Mouse (Mus musculus) embryonic facial prominence, embryonic 12.5 days (tissue): Measurements from ENCODE around the gene Pp2d1. TPM values are rescaled to one million over a fixed set of nuclear protein-coding genes. Genes with fewer than 3 reads are reported as not detected.

Experiments
- ATAC-seq: fragments of 200-750 bp; cut with Nextera tagmentation; 2 replicates; pipeline ENCODE4 v1.8.0; 2017; ENCODE audit not compliant: insufficient number of reproducible peaks, insufficient read depth, low FRiP score, low TSS enrichment
- H3K27ac ChIP-seq: fragments of 300-500 bp; sonication (generic); 2 replicates; pipeline ENCODE4 v1.5.1; 2016; ENCODE audit warnings: mild to moderate bottlenecking
- H3K27me3 ChIP-seq: fragments of 300-500 bp; sonication (generic); 2 replicates; pipeline ENCODE4 v1.6.1; 2016; ENCODE audit warnings: mild to moderate bottlenecking, moderate library complexity
- H3K36me3 ChIP-seq: fragments of 300-500 bp; sonication (generic); 2 replicates; pipeline ENCODE4 v1.6.1; 2016; ENCODE audit warnings: mild to moderate bottlenecking
- H3K4me1 ChIP-seq: fragments of 300-500 bp; sonication (generic); 2 replicates; pipeline ENCODE4 v1.6.1; 2016
- H3K4me2 ChIP-seq: fragments of 300-500 bp; sonication (generic); replicated peaks from 2 replicates; pipeline ENCODE4 v1.6.1; 2016; ENCODE audit warnings: mild to moderate bottlenecking, moderate library complexity
- H3K4me3 ChIP-seq: fragments of 300-500 bp; sonication (generic); 2 replicates; pipeline ENCODE4 v1.5.1; 2016; ENCODE audit warnings: mild to moderate bottlenecking
- H3K9ac ChIP-seq: fragments of 300-500 bp; sonication (generic); 2 replicates; pipeline ENCODE4 v1.6.1; 2016; ENCODE audit warnings: mild to moderate bottlenecking, moderate library complexity
- H3K9me3 ChIP-seq: fragments of 300-500 bp; sonication (generic); 2 replicates; pipeline ENCODE4 v1.6.1; 2016; ENCODE audit warnings: mild to moderate bottlenecking, moderate library complexity
- WGBS: fragments of 180-500 bp; shearing (Covaris S2); methylation state at CpG from one replicate; pipeline ENCODE4 v1.1.7; 2016; 5-methylcytosine and 5-hydroxymethylcytosine counted together
- polyA plus RNA-seq: library from polyadenylated mRNA; unstranded; fragments of >200 nt; fragmentation: Nextera tagmentation; extraction: Ambion mirVana; gene quantifications from 2 replicates; pipeline ENCODE4 v1.2.1, GENCODE M21; 2016

Gene Pp2d1
- polyA plus RNA-seq, 1 experiment from 2014 or later = 0.41 TPM

GRCm38 (mm10) chr17:53561458-53562029 is 22.3 kb upstream of the Pp2d1 start:
- no peak overlapping the region for H3K4me2 ChIP-seq
- H3K27ac ChIP-seq = no peak overlapping the region
- ATAC-seq = no peak
- H3K36me3 ChIP-seq = no peaks in the 10 kb centered on the region
- H3K4me3 ChIP-seq = no peak overlapping the region
- H3K4me1 ChIP-seq = peaks cover 3% of the 10 kb centered on the region; the same call in 1 of the 2 replicates
- no peaks in the 10 kb centered on the region for H3K9me3 ChIP-seq
- H3K27me3 ChIP-seq = no peaks in the 10 kb centered on the region
- no peak overlapping the region for H3K9ac ChIP-seq
- WGBS = 75% methylated on average over 4 of the region's 4 CpGs

GRCm38 (mm10) chr17:53559646-53560045 is 20.4 kb upstream of the Pp2d1 start:
- no peaks in the 10 kb centered on the region for H3K36me3 ChIP-seq
- no peaks in the 10 kb centered on the region for H3K4me1 ChIP-seq
- H3K27ac ChIP-seq = no peak overlapping the region
- H3K4me3 ChIP-seq = no peak overlapping the region
- no peak overlapping the region for H3K4me2 ChIP-seq
- 94% methylated on average over 5 of the region's 5 CpGs for WGBS
- no peak overlapping the region for H3K9ac ChIP-seq
- no peaks in the 10 kb centered on the region for H3K9me3 ChIP-seq
- H3K27me3 ChIP-seq = no peaks in the 10 kb centered on the region
- ATAC-seq = no peak

- no peak overlapping the region for H3K4me2 ChIP-seq
- H3K27ac ChIP-seq = no peak overlapping the region
- 71% methylated on average over 3 of the region's 3 CpGs for WGBS
- H3K4me3 ChIP-seq = no peak overlapping the region
- no peak overlapping the region for H3K9ac ChIP-seq
- no peak for ATAC-seq
- no peaks in the 10 kb centered on the region for H3K9me3 ChIP-seq
- H3K4me1 ChIP-seq = no peaks in the 10 kb centered on the region
- H3K36me3 ChIP-seq = no peaks in the 10 kb centered on the region
- H3K27me3 ChIP-seq = no peaks in the 10 kb centered on the region
These were observed 18.2 kb upstream of the Pp2d1 start for GRCm38 (mm10) chr17:53557443-53557842.

GRCm38 (mm10) chr17:53554813-53555212 is 15.6 kb upstream of the Pp2d1 start:
- Histone ChIP-seq H3K9me3 (no peaks in the 10 kb centered on the region), H3K4me1 (no peaks in the 10 kb centered on the region), H3K27ac (no peak overlapping the region), H3K4me3 (no peak overlapping the region), H3K36me3 (no peaks in the 10 kb centered on the region), H3K4me2 (no peak overlapping the region), H3K9ac (no peak overlapping the region), H3K27me3 (no peaks in the 10 kb centered on the region)
- WGBS = 78% methylated on average over 3 of the region's 3 CpGs
- no peak for ATAC-seq

- no peaks in the 10 kb centered on the region for H3K9me3 ChIP-seq
- H3K9ac ChIP-seq = no peak overlapping the region
- WGBS = 76% methylated on average over 4 of the region's 4 CpGs
- no peaks in the 10 kb centered on the region for H3K27me3 ChIP-seq
- no peak overlapping the region for H3K4me3 ChIP-seq
- H3K36me3 ChIP-seq = no peaks in the 10 kb centered on the region
- no peaks in the 10 kb centered on the region for H3K4me1 ChIP-seq
- no peak overlapping the region for H3K27ac ChIP-seq
- no peak overlapping the region for H3K4me2 ChIP-seq
- ATAC-seq = no peak
These were observed 14.8 kb upstream of the Pp2d1 start for GRCm38 (mm10) chr17:53554088-53554487.

- Histone ChIP-seq H3K9ac (no peak overlapping the region), H3K27ac (no peak overlapping the region), H3K4me1 (no peaks in the 10 kb centered on the region), H3K27me3 (no peaks in the 10 kb centered on the region), H3K4me3 (no peak overlapping the region), H3K36me3 (no peaks in the 10 kb centered on the region), H3K4me2 (no peak overlapping the region), H3K9me3 (no peaks in the 10 kb centered on the region)
- 70% methylated on average over 8 of the region's 8 CpGs for WGBS
- ATAC-seq = no peak
These were observed 12.4 kb upstream of the Pp2d1 start for GRCm38 (mm10) chr17:53551306-53552299.

GRCm38 (mm10) chr17:53543591-53544324 is 4.5 kb upstream of the Pp2d1 start:
- WGBS = 61% methylated on average over 9 of the region's 9 CpGs
- Histone ChIP-seq H3K4me2 (no peak overlapping the region), H3K9ac (no peak overlapping the region), H3K27ac (no peak overlapping the region; the same call in 1 of the 2 replicates), H3K4me1 (no peaks in the 10 kb centered on the region; the same call in 1 of the 2 replicates), H3K9me3 (no peaks in the 10 kb centered on the region), H3K27me3 (no peaks in the 10 kb centered on the region), H3K4me3 (no peak overlapping the region), H3K36me3 (no peaks in the 10 kb centered on the region)
- no peak for ATAC-seq

GRCm38 (mm10) chr17:53542536-53542935 is 3.3 kb upstream of the Pp2d1 start:
- Histone ChIP-seq H3K4me3 (no peak overlapping the region), H3K4me2 (no peak overlapping the region), H3K4me1 (no peaks in the 10 kb centered on the region; the same call in 1 of the 2 replicates), H3K9me3 (no peaks in the 10 kb centered on the region), H3K9ac (no peak overlapping the region), H3K36me3 (no peaks in the 10 kb centered on the region), H3K27me3 (no peaks in the 10 kb centered on the region), H3K27ac (no peak overlapping the region)
- no peak for ATAC-seq
- 92% methylated on average over 4 of the region's 4 CpGs for WGBS

GRCm38 (mm10) chr17:53532425-53532824 is 6.8 kb downstream of the Pp2d1 start:
- WGBS = 72% methylated on average over 2 of the region's 2 CpGs
- no peak for ATAC-seq
- H3K9ac ChIP-seq = no peak overlapping the region
- no peaks in the 10 kb centered on the region for H3K4me1 ChIP-seq
- no peaks in the 10 kb centered on the region for H3K36me3 ChIP-seq
- H3K27ac ChIP-seq = no peak overlapping the region
- no peak overlapping the region for H3K4me2 ChIP-seq
- H3K9me3 ChIP-seq = no peaks in the 10 kb centered on the region
- H3K27me3 ChIP-seq = no peaks in the 10 kb centered on the region
- no peak overlapping the region for H3K4me3 ChIP-seq

GRCm38 (mm10) chr17:53531160-53531559 is 8.1 kb downstream of the Pp2d1 start:
- WGBS = 42% methylated on average over 2 of the region's 2 CpGs

GRCm38 (mm10) chr17:53528034-53528433 is 11.2 kb downstream of the Pp2d1 start:
- Histone ChIP-seq H3K36me3 (no peaks in the 10 kb centered on the region), H3K9ac (no peak overlapping the region), H3K4me1 (no peaks in the 10 kb centered on the region), H3K9me3 (no peaks in the 10 kb centered on the region), H3K4me3 (no peak overlapping the region), H3K4me2 (no peak overlapping the region), H3K27ac (no peak overlapping the region), H3K27me3 (no peaks in the 10 kb centered on the region)
- ATAC-seq = no peak
- 76% methylated on average over 2 of the region's 2 CpGs for WGBS

More at GRCm38 (mm10) chr17:53531160-53531559, 8.1 kb downstream of the Pp2d1 start:
- ATAC-seq = no peak
- H3K27me3 ChIP-seq = no peaks in the 10 kb centered on the region
- no peak overlapping the region for H3K4me2 ChIP-seq
- no peak overlapping the region for H3K27ac ChIP-seq
- no peaks in the 10 kb centered on the region for H3K36me3 ChIP-seq
- no peaks in the 10 kb centered on the region for H3K4me1 ChIP-seq
- H3K9ac ChIP-seq = no peak overlapping the region
- no peak overlapping the region for H3K4me3 ChIP-seq
- H3K9me3 ChIP-seq = no peaks in the 10 kb centered on the region
